Mouse (Mus musculus): ENCODE measurements at regions not wholly inside any gene's neighbourhood (a gene's known extent, or its start where the extent isn't known, plus 50 kb on each side); places are given as distances from the start of the nearest gene placed in this dataset.

DNA sequence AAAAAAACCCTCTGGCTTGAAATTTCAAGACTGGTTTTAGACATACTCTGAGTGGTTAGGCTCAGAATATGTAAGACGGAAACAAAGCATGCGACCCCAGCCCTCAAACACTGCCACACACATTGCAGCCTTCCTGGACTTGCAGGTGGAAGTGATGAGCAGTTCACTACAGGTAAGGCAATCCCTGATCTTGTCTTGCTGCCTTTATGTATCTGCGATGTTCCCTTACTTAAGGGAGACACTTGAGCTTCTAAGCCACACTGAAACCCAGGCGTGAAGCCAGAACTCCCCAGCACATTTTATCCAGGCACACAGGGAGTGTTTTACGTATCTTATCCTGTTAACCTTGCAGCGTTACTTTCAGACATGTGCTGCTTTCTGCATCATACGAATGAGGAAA is 342.9 kb downstream of the Rnf144a start:
- no peak for DNase-seq (ENCODE audit: low read depth in 2 of 2, low spot score in 2 of 2)

DNA sequence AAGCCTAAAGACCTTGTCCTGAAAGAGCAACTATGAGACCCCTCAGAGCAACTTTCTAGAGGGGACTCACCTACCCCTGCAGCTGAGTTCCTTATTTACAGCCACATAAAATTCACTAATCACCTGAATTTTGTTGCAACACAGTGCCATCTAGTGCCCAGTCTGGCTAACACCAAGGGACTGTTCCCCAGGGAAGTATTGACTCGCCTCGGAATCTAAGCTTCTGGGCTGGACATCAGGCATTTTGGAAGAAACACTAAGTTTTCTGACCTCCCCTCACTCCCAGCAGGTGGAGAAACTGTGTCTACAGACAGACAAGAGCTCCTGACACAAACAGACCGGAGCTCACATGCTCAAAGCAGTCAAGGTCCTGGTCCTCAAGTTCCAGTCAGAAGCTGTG is 343.4 kb downstream of the Rnf144a start:
- peak; percentile 71 to 79 for DNase-seq (ENCODE audit: low read depth in 2 of 2, low spot score in 2 of 2)

GRCm38 (mm10) chr12:26068685-26069008 is 346.4 kb downstream of the Rnf144a start:
- DNase-seq (ENCODE audit: low read depth in 2 of 2, low spot score in 2 of 2), result no peak

GRCm38 (mm10) chr12:26067866-26068684 is 347.0 kb downstream of the Rnf144a start:
- DNase-seq (ENCODE audit: low read depth in 2 of 2, low spot score in 2 of 2), result peak; percentile 77 to 80

DNA sequence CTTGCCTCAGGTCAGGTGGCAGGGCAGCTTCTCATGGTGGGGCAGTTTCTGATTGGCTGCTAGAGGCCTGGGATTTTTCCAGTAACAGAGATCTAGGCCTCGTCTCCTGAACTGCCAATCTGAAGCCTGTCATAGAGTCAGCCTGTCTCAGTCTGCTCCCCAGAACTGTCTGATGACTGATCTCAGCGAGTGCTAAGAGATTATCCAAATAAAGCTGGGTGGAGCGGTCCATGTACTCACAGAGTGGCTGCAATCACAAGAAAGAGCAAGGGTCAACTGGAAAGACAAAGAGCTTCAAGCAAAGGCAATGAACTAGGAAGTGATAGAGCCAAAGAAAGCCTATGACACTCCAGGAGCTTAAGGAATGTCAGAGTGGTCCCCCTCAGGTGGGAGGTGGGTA is 354.7 kb downstream of the Rnf144a start:
- no peak for DNase-seq (ENCODE audit: low read depth in 2 of 2, low spot score in 2 of 2)

DNA sequence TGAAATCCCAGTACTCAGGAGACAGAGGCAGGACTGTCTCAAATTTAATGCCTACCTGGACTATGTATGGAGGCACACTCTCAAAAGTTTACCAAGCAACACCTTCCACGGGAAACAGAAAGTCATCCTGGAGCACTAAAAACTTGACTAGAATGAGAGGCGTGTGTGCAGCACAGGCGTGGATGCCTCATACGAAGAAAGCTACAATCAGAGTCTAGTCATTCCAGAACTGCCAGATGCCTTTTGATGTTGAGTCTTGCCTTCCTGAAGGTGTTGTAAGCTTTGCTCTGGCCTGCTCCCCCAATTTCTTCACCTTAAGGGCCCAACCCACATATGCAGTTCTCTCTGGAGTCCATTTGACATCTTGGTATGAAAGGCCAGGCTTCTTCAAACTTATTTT is 356.0 kb downstream of the Rnf144a start:
- no peak for DNase-seq (ENCODE audit: low read depth in 2 of 2, low spot score in 2 of 2)

GRCm38 (mm10) chr12:26057491-26058054 is 357.5 kb downstream of the Rnf144a start:
- peak in 1 of 2 experiments; percentile 21 for DNase-seq (ENCODE audit: low read depth in 2 of 2, low spot score in 2 of 2)

DNA sequence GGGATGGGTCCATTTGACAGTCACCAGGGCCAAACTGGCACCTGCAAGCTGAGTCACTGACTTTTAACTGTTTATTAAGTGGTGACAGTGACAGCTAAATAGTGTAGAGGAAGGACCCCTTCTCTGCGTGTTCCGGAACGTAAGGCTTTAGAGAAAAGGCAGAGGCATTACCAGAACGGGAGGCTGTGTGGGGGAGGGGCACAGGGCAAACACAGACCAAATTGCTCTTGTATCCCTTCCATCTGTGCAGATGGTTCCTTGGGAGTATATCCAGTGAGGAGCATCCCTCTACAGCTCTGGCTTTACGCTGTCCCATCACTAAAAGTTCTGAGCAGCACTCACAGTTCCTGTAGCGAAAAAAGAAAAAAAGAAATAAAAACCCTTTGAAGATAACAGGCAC is 368.1 kb downstream of the Rnf144a start:
- DNase-seq (ENCODE audit: low read depth in 2 of 2, low spot score in 2 of 2), result no peak

GRCm38 (mm10) chr12:26045321-26045720 is 369.7 kb downstream of the Rnf144a start:
- no peak for DNase-seq (ENCODE audit: low read depth in 2 of 2, low spot score in 2 of 2)

- no peak for DNase-seq (ENCODE audit: low read depth in 2 of 2, low spot score in 2 of 2)
These were observed 402.1 kb downstream of the Rnf144a start for GRCm38 (mm10) chr12:26012951-26013350.

GRCm38 (mm10) chr12:25994063-25994462 is 421.0 kb downstream of the Rnf144a start:
- no peak for DNase-seq (ENCODE audit: low read depth in 2 of 2, low spot score in 2 of 2)

DNA sequence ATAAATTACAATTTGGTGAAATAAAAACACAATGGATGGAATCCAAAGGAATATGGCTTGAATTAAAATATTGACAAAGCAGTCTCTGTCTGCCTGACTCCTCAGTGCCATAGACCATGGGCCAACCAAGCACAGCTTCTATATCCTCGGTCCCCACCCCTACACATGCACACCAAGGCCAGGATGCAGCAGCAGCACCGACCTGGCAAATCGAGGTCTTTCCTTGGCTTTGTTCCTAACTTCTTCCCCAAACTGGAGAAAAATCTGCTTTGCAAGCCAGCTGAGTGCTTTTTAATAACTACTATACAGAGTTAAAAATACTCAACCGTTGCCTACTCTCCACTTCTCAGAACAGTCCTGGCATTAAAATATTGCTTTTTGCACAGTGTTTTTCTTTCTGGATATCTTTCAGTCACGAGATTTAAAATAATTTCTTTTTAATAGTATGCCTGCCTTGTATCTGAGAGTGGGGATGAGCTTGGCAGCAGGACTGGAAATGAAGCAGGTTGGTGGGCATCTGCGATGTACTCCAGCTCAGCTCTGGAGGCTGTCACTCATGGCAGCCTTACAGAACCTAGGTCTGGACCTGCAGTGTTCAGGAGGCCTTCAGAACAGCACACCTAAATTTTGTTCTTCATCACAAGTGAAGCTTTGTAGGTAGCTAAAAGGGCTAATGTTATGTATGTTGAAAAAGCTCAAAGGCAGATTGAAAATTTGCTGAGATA is 423.1 kb downstream of the Rnf144a start:
- DNase-seq (ENCODE audit: low read depth in 2 of 2, low spot score in 2 of 2), result no peak

GRCm38 (mm10) chr12:25982545-25982944 is 432.5 kb downstream of the Rnf144a start:
- no peak for DNase-seq (ENCODE audit: low read depth in 2 of 2, low spot score in 2 of 2)

GRCm38 (mm10) chr12:25978335-25978734 is 436.7 kb downstream of the Rnf144a start:
- no peak for DNase-seq (ENCODE audit: low read depth in 2 of 2, low spot score in 2 of 2)

DNA sequence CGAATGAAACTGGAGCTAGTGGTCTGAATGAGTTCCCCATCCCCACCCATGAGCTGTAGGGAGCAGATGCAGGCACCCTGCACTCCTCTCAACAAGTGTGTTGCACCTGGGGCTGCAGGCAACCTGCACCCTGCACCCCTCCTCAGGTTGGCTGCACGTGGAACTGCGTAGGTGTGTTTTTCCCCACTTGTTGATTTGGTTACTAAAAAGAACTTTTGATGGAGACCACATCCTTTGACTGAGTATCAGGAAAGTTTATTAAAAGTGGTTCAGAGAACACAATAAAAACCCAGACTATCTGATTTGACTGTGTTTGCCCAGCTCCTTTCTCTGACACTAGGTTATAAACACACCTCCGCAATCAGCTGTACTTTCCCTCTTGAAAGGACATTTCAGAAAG is 456.5 kb downstream of the Rnf144a start:
- DNase-seq (ENCODE audit: low read depth in 2 of 2, low spot score in 2 of 2), result peak; percentile 70 to 80

GRCm38 (mm10) chr12:25957547-25957946 is 457.5 kb downstream of the Rnf144a start:
- DNase-seq (ENCODE audit: low read depth in 2 of 2, low spot score in 2 of 2), result peak; percentile 28 to 53

DNA sequence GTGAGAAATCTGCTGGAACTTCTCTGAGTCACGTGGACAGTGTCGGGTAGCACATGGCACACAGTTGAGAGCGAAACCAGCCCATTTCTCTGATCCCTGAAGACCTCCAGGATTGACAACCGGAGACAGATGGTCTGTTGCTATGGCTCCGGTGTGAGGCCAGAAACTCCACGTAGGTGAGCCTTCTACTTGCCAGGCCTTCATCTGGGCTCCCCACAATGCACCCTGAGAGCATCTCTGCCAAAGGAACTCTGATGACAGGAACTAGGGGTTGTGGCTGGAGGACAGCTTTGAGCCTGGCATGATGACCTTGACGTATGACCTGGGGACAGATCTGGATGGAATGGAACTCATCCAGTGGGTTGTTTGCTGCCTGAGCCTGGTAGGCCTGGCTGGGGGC is 467.9 kb downstream of the Rnf144a start:
- no peak for DNase-seq (ENCODE audit: low read depth in 2 of 2, low spot score in 2 of 2)

GRCm38 (mm10) chr12:25946121-25946520 is 468.9 kb downstream of the Rnf144a start:
- no peak for DNase-seq (ENCODE audit: low read depth in 2 of 2, low spot score in 2 of 2)

DNA sequence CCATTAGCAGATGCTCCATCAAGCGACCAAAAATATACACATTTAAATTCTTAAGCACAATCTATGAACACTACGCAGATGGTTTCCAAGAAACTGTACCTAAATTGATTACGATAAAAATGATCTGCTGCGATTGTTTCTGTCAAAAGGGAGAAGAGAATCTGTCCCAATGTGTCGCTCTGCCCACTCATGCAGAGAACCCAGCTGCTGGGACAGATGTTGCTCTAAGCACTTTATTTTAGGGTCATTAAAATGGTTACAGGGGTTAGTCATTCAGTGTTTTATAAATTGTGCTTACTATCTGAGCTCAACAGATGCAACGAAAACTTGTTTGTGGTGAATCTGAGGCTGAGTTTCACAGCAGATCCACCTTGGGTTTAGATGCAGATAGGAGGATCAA is 476.2 kb downstream of the Rnf144a start:
- DNase-seq (ENCODE audit: low read depth in 2 of 2, low spot score in 2 of 2), result no peak

- no peak for DNase-seq (ENCODE audit: low read depth in 2 of 2, low spot score in 2 of 2)
These were observed 480.1 kb downstream of the Rnf144a start for GRCm38 (mm10) chr12:25934946-25935345.

DNA sequence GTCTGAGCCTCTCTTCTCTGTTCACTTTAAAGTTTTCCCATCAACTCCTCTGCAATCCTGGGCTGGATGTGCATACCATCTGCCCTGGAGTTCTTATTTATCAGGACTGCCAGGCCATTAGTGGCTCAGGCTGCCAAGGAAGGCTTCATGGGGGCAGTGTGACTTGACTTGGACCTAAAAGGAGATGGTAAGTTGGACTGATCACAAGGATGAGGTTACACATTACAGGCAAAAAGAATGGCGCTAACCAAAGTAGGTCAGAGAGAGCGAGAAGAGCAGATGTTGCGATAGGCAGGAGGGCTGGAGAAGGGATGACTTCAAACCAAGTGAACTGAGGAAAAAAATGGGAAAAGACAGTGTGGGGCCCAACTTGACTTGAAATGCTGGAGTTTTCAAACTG is 480.5 kb downstream of the Rnf144a start:
- DNase-seq (ENCODE audit: low read depth in 2 of 2, low spot score in 2 of 2), result no peak

DNA sequence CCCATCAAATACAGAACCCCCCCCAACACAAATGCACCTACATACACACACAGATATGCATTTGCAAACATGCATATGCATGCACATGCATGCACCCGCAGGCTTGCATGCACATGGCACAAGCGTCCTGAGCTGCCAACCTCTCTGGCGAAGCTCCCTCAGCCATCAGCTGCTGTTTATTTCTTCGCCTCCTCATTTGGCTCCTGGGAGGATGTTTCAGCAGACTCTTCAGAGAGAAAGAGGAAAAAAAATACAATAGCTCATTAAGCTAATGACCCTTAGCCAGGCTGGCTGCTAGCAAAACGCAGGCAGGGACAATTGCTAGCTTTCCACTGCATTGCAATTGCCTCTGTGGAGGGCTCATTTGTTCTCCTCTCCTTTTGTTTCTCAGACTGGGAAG is 488.7 kb downstream of the Rnf144a start:
- no peak for DNase-seq (ENCODE audit: low read depth in 2 of 2, low spot score in 2 of 2)
